In genomic region chr2:35731671-35732449, GRCm38 (mm10) we compare ENCODE assay signal across 9 mouse cellular contexts.
DNase-seq lines count a peak whose midpoint lies in the region; ATAC-seq lines count a peak whose summit lies in the region.
"Had no signal": no experiment of that assay in that cellular context is flagged by ENCODE, and none has a peak within 500 bp of the region (broad histone marks: within the 10 kb centered on the region; RNA-seq: fewer than 3 reads in every experiment).

No protein-coding gene starts in this region.

- no peak for DNase-seq in frontal cortex, postnatal 14 days (ENCODE audit: low spot score in 2 of 2)
- DNase-seq in 416B (ENCODE audit: low read depth) (peak; percentile 89), adipocyte (ENCODE audit: low spot score) (no peak)
- no peak for DNase-seq in urinary bladder, postnatal 10 days (ENCODE audit: low spot score)
- no peak for DNase-seq in left cerebral cortex, postnatal 10 days (ENCODE audit: extremely low spot score in 1 of 2, low spot score in 2 of 2)
- DNase-seq: heart, postnatal 36 days had no signal

- ATAC-seq in frontal cortex, adult (ENCODE audit: low TSS enrichment) = 0 out of 2 replicates have a peak, but pooled peaks have one; percentile 5
- ATAC-seq in common myeloid progenitor, adult 5-6 weeks (replicated peaks; ENCODE audit: low read depth, poor library complexity, severe bottlenecking) = peak; percentile 75
- peak; percentile 78 for ATAC-seq in megakaryocyte, adult 5-6 weeks (ENCODE audit: poor library complexity, severe bottlenecking)

- intact Hi-C loops in left cerebral cortex, postnatal 10 days (cut with DNase I) = no loop called here

Comparison
In these comparisons a context has a peak if more than half of its experiments do, and no peak if none do; other contexts are left out.
1. ATAC-seq: peak in every context shown above with its lines; median percentile 78 in megakaryocyte, adult 5-6 weeks; 75 in common myeloid progenitor, adult 5-6 weeks; 5 in frontal cortex, adult.